ENCODE assay signal across 23 mouse cellular contexts in the genomic region with DNA sequence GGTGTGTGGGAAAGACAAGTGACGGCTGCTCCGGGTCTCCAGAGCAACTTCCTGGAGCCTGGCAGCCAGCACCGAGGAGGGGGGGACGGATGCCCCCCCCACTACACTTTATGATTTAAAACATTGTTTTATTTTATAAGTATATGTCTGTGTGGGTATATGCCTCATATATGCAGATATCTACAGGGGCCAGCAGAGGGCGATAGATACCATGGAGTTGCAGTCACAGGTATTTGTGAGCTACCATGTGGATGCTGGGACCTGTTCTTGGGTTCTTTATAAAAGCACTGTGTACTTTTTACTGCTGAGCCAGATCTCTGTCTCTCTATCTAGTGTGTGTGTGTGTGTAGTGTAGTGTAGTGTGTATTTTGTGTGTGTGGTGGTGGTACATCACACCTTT. TPM values are rescaled to one million over a fixed set of nuclear protein-coding genes. Genes with fewer than 3 reads are reported as not detected.
DNase-seq lines count a peak whose midpoint lies in the region; ATAC-seq and TF ChIP-seq lines count a peak whose summit lies in the region.
"Had no signal": no experiment of that assay in that cellular context is flagged by ENCODE, and none has a peak within 500 bp of the region (broad histone marks: within the 10 kb centered on the region; RNA-seq: fewer than 3 reads in every experiment).

No protein-coding gene starts in this region.

- no peak for DNase-seq in heart, postnatal 0 days (ENCODE audit: low spot score)
- no peak for DNase-seq in heart, embryonic 10.5 days (ENCODE audit: low spot score)
- no peak for DNase-seq in midbrain, postnatal 0 days (ENCODE audit: low spot score)
- no peak for DNase-seq in midbrain, embryonic 14.5 days
- no peak for DNase-seq in adrenal gland, postnatal 10 days
- no peak for DNase-seq in cerebellum, adult 11-12 months
- DNase-seq: cerebellum, postnatal 10 days; gastrocnemius, postnatal 36 days; lung, adult 18-20 months; retina, postnatal 1 day; thymus, adult 18-20 months had no signal

- 77% methylated on average over 5 of the region's 5 CpGs for WGBS in heart, postnatal 0 days
- WGBS in heart, embryonic 10.5 days = 77% methylated on average over 5 of the region's 5 CpGs
- WGBS in midbrain, postnatal 0 days = 81% methylated on average over 5 of the region's 5 CpGs
- 80% methylated on average over 5 of the region's 5 CpGs for WGBS in midbrain, embryonic 14.5 days

- 0 out of 2 replicates have a peak, but pooled peaks cover 6% of the 10 kb centered on the region for H3K27me3 ChIP-seq in heart, postnatal 0 days (ENCODE audit: control insufficient read depth, insufficient read depth, low read length)
- peaks cover 9% of the 10 kb centered on the region; the same call in 1 of the 2 replicates for H3K27me3 ChIP-seq in heart, embryonic 10.5 days (ENCODE audit: insufficient read depth, poor library complexity, severe bottlenecking)
- no peaks in the 10 kb centered on the region for H3K27me3 ChIP-seq in midbrain, postnatal 0 days (ENCODE audit: insufficient read depth, low read length)
- H3K27me3 ChIP-seq in midbrain, embryonic 14.5 days (ENCODE audit: control insufficient read depth, insufficient read depth, low read length) = no peaks in the 10 kb centered on the region
- H3K27me3 ChIP-seq: limb, embryonic 12.5 days; Patski had no signal

- H3K9ac ChIP-seq in heart, postnatal 0 days (replicated peaks; ENCODE audit: low read depth, low read length) = no peak overlapping the region
- H3K9ac ChIP-seq in midbrain, postnatal 0 days (replicated peaks; ENCODE audit: low read length, poor library complexity, severe bottlenecking) = no peak overlapping the region
- no peak overlapping the region for H3K9ac ChIP-seq in midbrain, embryonic 14.5 days (replicated peaks; ENCODE audit: low read length)
- H3K9ac ChIP-seq: heart, embryonic 15.5 days; limb, embryonic 12.5 days; midbrain, embryonic 13.5 days had no signal

- no peaks in the 10 kb centered on the region for H3K4me1 ChIP-seq in heart, postnatal 0 days (ENCODE audit: control insufficient read depth, insufficient read depth)
- no peaks in the 10 kb centered on the region for H3K4me1 ChIP-seq in heart, embryonic 10.5 days
- no peaks in the 10 kb centered on the region for H3K4me1 ChIP-seq in midbrain, postnatal 0 days (ENCODE audit: insufficient read depth, low read length)
- H3K4me1 ChIP-seq in midbrain, embryonic 14.5 days (ENCODE audit: control insufficient read depth, insufficient read depth, low read length) = no peaks in the 10 kb centered on the region
- H3K4me1 ChIP-seq: heart, embryonic 15.5 days; hindbrain, embryonic 10.5 days; midbrain, embryonic 13.5 days had no signal

- H3K27ac ChIP-seq in heart, postnatal 0 days (ENCODE audit: low read depth) = no peak overlapping the region
- H3K27ac ChIP-seq in heart, embryonic 10.5 days = no peak overlapping the region
- H3K27ac ChIP-seq in midbrain, postnatal 0 days (ENCODE audit: low read depth, low read length) = no peak overlapping the region
- no peak overlapping the region for H3K27ac ChIP-seq in midbrain, embryonic 14.5 days (replicated peaks; ENCODE audit: low read depth, low read length)
- H3K27ac ChIP-seq: heart, embryonic 15.5 days; hindbrain, embryonic 10.5 days; left cerebral cortex, adult 2 months; limb, embryonic 12.5 days; midbrain, embryonic 13.5 days had no signal

- no peak overlapping the region for H3K4me2 ChIP-seq in heart, postnatal 0 days (ENCODE audit: low read depth, low read length)
- no peak overlapping the region for H3K4me2 ChIP-seq in midbrain, postnatal 0 days (ENCODE audit: low read depth, low read length, poor library complexity, severe bottlenecking)
- H3K4me2 ChIP-seq in midbrain, embryonic 14.5 days (ENCODE audit: low read length) = no peak overlapping the region
- H3K4me2 ChIP-seq: heart, embryonic 15.5 days; limb, embryonic 12.5 days; midbrain, embryonic 13.5 days had no signal

- H3K4me3 ChIP-seq in heart, postnatal 0 days (ENCODE audit: low read depth, low read length) = no peak overlapping the region
- no peak overlapping the region for H3K4me3 ChIP-seq in heart, embryonic 10.5 days
- H3K4me3 ChIP-seq in midbrain, postnatal 0 days (ENCODE audit: low read depth, low read length) = no peak overlapping the region
- H3K4me3 ChIP-seq in midbrain, embryonic 14.5 days (replicated peaks; ENCODE audit: low read depth, low read length) = no peak overlapping the region
- H3K4me3 ChIP-seq: heart, embryonic 15.5 days; hindbrain, embryonic 10.5 days; left cerebral cortex, adult 2 months; limb, embryonic 12.5 days; midbrain, embryonic 13.5 days had no signal

- TF ChIP-seq EP300 in heart, postnatal 0 days (IDR thresholded peaks at IDR 0.05; ENCODE audit: low read depth) = no peak

- H3K36me3 ChIP-seq in heart, postnatal 0 days (replicated peaks; ENCODE audit: control insufficient read depth, insufficient read depth, low read length) = no peaks in the 10 kb centered on the region
- H3K36me3 ChIP-seq in heart, embryonic 10.5 days = no peaks in the 10 kb centered on the region
- H3K36me3 ChIP-seq in midbrain, postnatal 0 days (ENCODE audit: insufficient read depth, low read length) = no peaks in the 10 kb centered on the region
- H3K36me3 ChIP-seq in midbrain, embryonic 14.5 days (ENCODE audit: control insufficient read depth, insufficient read depth, low read length) = no peaks in the 10 kb centered on the region
- H3K36me3 ChIP-seq: heart, embryonic 15.5 days; hindbrain, embryonic 10.5 days; limb, embryonic 12.5 days; midbrain, embryonic 13.5 days had no signal

- no peaks in the 10 kb centered on the region for H3K9me3 ChIP-seq in heart, postnatal 0 days (replicated peaks; ENCODE audit: control insufficient read depth, low read length)
- no peaks in the 10 kb centered on the region for H3K9me3 ChIP-seq in heart, embryonic 10.5 days
- H3K9me3 ChIP-seq in midbrain, postnatal 0 days (ENCODE audit: low read length) = 0 out of 2 replicates have a peak, but pooled peaks cover 4% of the 10 kb centered on the region
- no peaks in the 10 kb centered on the region for H3K9me3 ChIP-seq in midbrain, embryonic 14.5 days (ENCODE audit: control insufficient read depth, low read length)
- H3K9me3 ChIP-seq: heart, embryonic 15.5 days; hindbrain, embryonic 10.5 days had no signal

- TF ChIP-seq CTCF in heart, postnatal 0 days (IDR thresholded peaks at IDR 0.05; ENCODE audit: low read depth) = 0 out of 2 replicates have a peak, but pooled peaks have one; percentile 2
- peak; percentile 27; the same call in 1 of the 2 replicates for TF ChIP-seq CTCF in midbrain, postnatal 0 days (IDR thresholded peaks at IDR 0.05)

- ATAC-seq in heart, postnatal 0 days (ENCODE audit: insufficient read depth, low read depth) = no peak
- ATAC-seq in midbrain, postnatal 0 days (ENCODE audit: low FRiP score) = no peak
- ATAC-seq in midbrain, embryonic 14.5 days (ENCODE audit: low FRiP score, low TSS enrichment) = no peak
- peak; percentile 56; the same call in 1 of the 2 replicates for ATAC-seq in erythroblast, adult 5-6 weeks (replicated peaks; ENCODE audit: low FRiP score, poor library complexity, severe bottlenecking)
- ATAC-seq: forebrain, embryonic 14.5 days; midbrain, embryonic 13.5 days; Patski had no signal

RNA-seq across cellular contexts. Expression of gene Hs3st6, which starts 20.5 kb away (rescaled TPM):
- total RNA-seq in heart, postnatal 0 days (2014; rRNA removed; ENCODE audit: low replicate concordance) = 0.23 and 3.4 TPM in 2 replicates
- 0.14 TPM in 2 replicates for polyA plus RNA-seq in heart, postnatal 0 days (2015; fragmentation: Nextera tagmentation; extraction: Ambion mirVana)
- 0.51 and 0.80 TPM in 2 replicates for polyA plus RNA-seq in heart, embryonic 10.5 days (2016; fragmentation: Nextera tagmentation; extraction: Ambion mirVana)
- total RNA-seq in midbrain, postnatal 0 days (2014; rRNA removed) = 0.49 TPM in 1 of 2 replicates, not detected in the other
- polyA plus RNA-seq in midbrain, postnatal 0 days (2015; fragmentation: Nextera tagmentation; extraction: Ambion mirVana) = 0.22 and 0.50 TPM in 2 replicates
- polyA plus RNA-seq in midbrain, embryonic 14.5 days (2014; fragmentation: Nextera tagmentation; extraction: Ambion mirVana) = not detected in 2 replicates
- total RNA-seq in erythroblast, adult 5-6 weeks (2015; ENCODE audit: low replicate concordance) = not detected in 2 replicates
- not detected in 2 replicates for total RNA-seq in erythroblast, adult 5-6 weeks (2017; ENCODE audit: low replicate concordance)
- total RNA-seq in adrenal gland, postnatal 10 days (2021) = 1 to 10 TPM; 1.6 to 2.0 TPM
- total RNA-seq: gastrocnemius, postnatal 36 days had no signal

RNA-seq across cellular contexts. Expression of gene Meiob, which starts 30.8 kb away (rescaled TPM):
- total RNA-seq in heart, postnatal 0 days (2014; rRNA removed; ENCODE audit: low replicate concordance) = not detected in 2 replicates
- polyA plus RNA-seq in heart, postnatal 0 days (2015; fragmentation: Nextera tagmentation; extraction: Ambion mirVana) = 0.10 TPM in 1 of 2 replicates, not detected in the other
- polyA plus RNA-seq in heart, embryonic 10.5 days (2016; fragmentation: Nextera tagmentation; extraction: Ambion mirVana) = not detected in 2 replicates
- total RNA-seq in midbrain, postnatal 0 days (2014; rRNA removed) = not detected in 2 replicates
- 0.12 TPM in 1 of 2 replicates, not detected in the other for polyA plus RNA-seq in midbrain, postnatal 0 days (2015; fragmentation: Nextera tagmentation; extraction: Ambion mirVana)
- not detected in 2 replicates for polyA plus RNA-seq in midbrain, embryonic 14.5 days (2014; fragmentation: Nextera tagmentation; extraction: Ambion mirVana)
- not detected in 2 replicates for total RNA-seq in erythroblast, adult 5-6 weeks (2015; ENCODE audit: low replicate concordance)
- not detected in 2 replicates for total RNA-seq in erythroblast, adult 5-6 weeks (2017; ENCODE audit: low replicate concordance)
- total RNA-seq in adrenal gland, postnatal 10 days (2021) = under 1 TPM; 0.48 to 0.75 TPM
- total RNA-seq: gastrocnemius, postnatal 36 days; layer of hippocampus, adult 18-20 months; left cerebral cortex, adult 2 months; neutrophil, adult 5-6 weeks had no signal
- polyA plus RNA-seq: forebrain, embryonic 14.5 days; heart, embryonic 15.5 days; hindbrain, embryonic 10.5 days; intestine, embryonic 14.5 days; limb, embryonic 12.5 days; midbrain, embryonic 13.5 days; small intestine, adult 2 months had no signal

RNA-seq across cellular contexts. Expression of gene Msrb1, which starts 36.8 kb away (rescaled TPM):
- total RNA-seq in heart, postnatal 0 days (2014; rRNA removed; ENCODE audit: low replicate concordance) = 28.5 and 41.1 TPM in 2 replicates
- polyA plus RNA-seq in heart, postnatal 0 days (2015; fragmentation: Nextera tagmentation; extraction: Ambion mirVana) = 48.7 and 55.7 TPM in 2 replicates
- 17.8 and 19.7 TPM in 2 replicates for polyA plus RNA-seq in heart, embryonic 10.5 days (2016; fragmentation: Nextera tagmentation; extraction: Ambion mirVana)
- 9.6 and 14.1 TPM in 2 replicates for total RNA-seq in midbrain, postnatal 0 days (2014; rRNA removed)
- polyA plus RNA-seq in midbrain, postnatal 0 days (2015; fragmentation: Nextera tagmentation; extraction: Ambion mirVana) = 20.6 and 22.6 TPM in 2 replicates
- 19.7 and 20.1 TPM in 2 replicates for polyA plus RNA-seq in midbrain, embryonic 14.5 days (2014; fragmentation: Nextera tagmentation; extraction: Ambion mirVana)
- total RNA-seq in erythroblast, adult 5-6 weeks (2015; ENCODE audit: low replicate concordance) = 177 and 224 TPM in 2 replicates
- 42.8 and 97.5 TPM in 2 replicates for total RNA-seq in erythroblast, adult 5-6 weeks (2017; ENCODE audit: low replicate concordance)
- total RNA-seq in adrenal gland, postnatal 10 days (2021) = 10 to 100 TPM; 75.1 to 93.3 TPM

RNA-seq across cellular contexts. Expression of gene Rpl3l, which starts 45.6 kb away (rescaled TPM):
- 0.54 and 2.1 TPM in 2 replicates for total RNA-seq in heart, postnatal 0 days (2014; rRNA removed; ENCODE audit: low replicate concordance)
- 7.2 TPM in 2 replicates for polyA plus RNA-seq in heart, postnatal 0 days (2015; fragmentation: Nextera tagmentation; extraction: Ambion mirVana)
- polyA plus RNA-seq in heart, embryonic 10.5 days (2016; fragmentation: Nextera tagmentation; extraction: Ambion mirVana) = 0.39 and 1.3 TPM in 2 replicates
- total RNA-seq in midbrain, postnatal 0 days (2014; rRNA removed) = not detected in 2 replicates
- polyA plus RNA-seq in midbrain, postnatal 0 days (2015; fragmentation: Nextera tagmentation; extraction: Ambion mirVana) = 0.21 and 0.37 TPM in 2 replicates
- polyA plus RNA-seq in midbrain, embryonic 14.5 days (2014; fragmentation: Nextera tagmentation; extraction: Ambion mirVana) = not detected in 2 replicates
- not detected in 2 replicates for total RNA-seq in erythroblast, adult 5-6 weeks (2015; ENCODE audit: low replicate concordance)
- total RNA-seq in erythroblast, adult 5-6 weeks (2017; ENCODE audit: low replicate concordance) = not detected in 2 replicates
- 10 to 100 TPM; 12.0 to 51.3 TPM for total RNA-seq in adrenal gland, postnatal 10 days (2021)
- polyA plus RNA-seq: forebrain, embryonic 14.5 days; hindbrain, embryonic 10.5 days; intestine, embryonic 14.5 days; limb, embryonic 12.5 days; midbrain, embryonic 13.5 days had no signal

RNA-seq across cellular contexts. Expression of gene Ndufb10, which starts 49.0 kb away (rescaled TPM):
- total RNA-seq in heart, postnatal 0 days (2014; rRNA removed; ENCODE audit: low replicate concordance) = 434 and 667 TPM in 2 replicates
- polyA plus RNA-seq in heart, postnatal 0 days (2015; fragmentation: Nextera tagmentation; extraction: Ambion mirVana) = 1,293 and 1,354 TPM in 2 replicates
- polyA plus RNA-seq in heart, embryonic 10.5 days (2016; fragmentation: Nextera tagmentation; extraction: Ambion mirVana) = 342 and 383 TPM in 2 replicates
- total RNA-seq in midbrain, postnatal 0 days (2014; rRNA removed) = 150 and 170 TPM in 2 replicates
- polyA plus RNA-seq in midbrain, postnatal 0 days (2015; fragmentation: Nextera tagmentation; extraction: Ambion mirVana) = 344 and 349 TPM in 2 replicates
- 282 and 319 TPM in 2 replicates for polyA plus RNA-seq in midbrain, embryonic 14.5 days (2014; fragmentation: Nextera tagmentation; extraction: Ambion mirVana)
- total RNA-seq in erythroblast, adult 5-6 weeks (2015; ENCODE audit: low replicate concordance) = 52.0 and 124 TPM in 2 replicates
- 74.1 and 90.5 TPM in 2 replicates for total RNA-seq in erythroblast, adult 5-6 weeks (2017; ENCODE audit: low replicate concordance)
- 100 to 1,000 TPM; 422 to 522 TPM for total RNA-seq in adrenal gland, postnatal 10 days (2021)
